Mouse (Mus musculus) liver, embryonic 11.5 days (tissue): ENCODE data around the gene Mdga1. TPM values are rescaled to one million over a fixed set of nuclear protein-coding genes. Genes with fewer than 3 reads are reported as not detected.

Experiments used
- ATAC-seq: fragments of 200-750 bp; cut with Nextera tagmentation; replicated peaks from 2 replicates; pipeline ENCODE4 v1.8.0; 2017; ENCODE audit warnings: moderate number of reproducible peaks, mild to moderate bottlenecking, moderate TSS enrichment, moderate library complexity; ENCODE audit not compliant: low FRiP score
- DNase-seq: peaks from one replicate; pipeline ENCODE4 v3.0.0-alpha.2; 2017; ENCODE audit warnings: low spot score
- H3K27ac ChIP-seq: fragments of 300-500 bp; sonication (generic); 2 replicates; pipeline ENCODE4 v1.5.1; 2014; ENCODE audit warnings: mild to moderate bottlenecking, low read depth, low read length, control low read depth
- H3K27me3 ChIP-seq: fragments of 300-500 bp; sonication (generic); replicated peaks from 2 replicates; pipeline ENCODE4 v1.6.1; 2014; ENCODE audit warnings: low read length, mixed read lengths; ENCODE audit not compliant: control insufficient read depth, insufficient read depth
- H3K36me3 ChIP-seq: fragments of 300-500 bp; sonication (generic); 2 replicates; pipeline ENCODE4 v1.6.1; 2014; ENCODE audit warnings: mild to moderate bottlenecking, low read length, moderate library complexity, mixed read lengths; ENCODE audit not compliant: control insufficient read depth, insufficient read depth
- H3K4me1 ChIP-seq: fragments of 300-500 bp; sonication (generic); replicated peaks from 2 replicates; pipeline ENCODE4 v1.6.1; 2014; ENCODE audit warnings: low read length, mixed read lengths; ENCODE audit not compliant: control insufficient read depth, insufficient read depth
- H3K4me2 ChIP-seq: fragments of 300-500 bp; sonication (generic); 2 replicates; pipeline ENCODE4 v1.6.1; 2014; ENCODE audit warnings: mild to moderate bottlenecking, control low read depth, moderate library complexity
- H3K4me3 ChIP-seq: fragments of 300-500 bp; sonication (generic); 2 replicates; pipeline ENCODE4 v1.5.1; 2014; ENCODE audit warnings: low read depth, low read length, control low read depth
- H3K9ac ChIP-seq: fragments of 300-500 bp; sonication (generic); 2 replicates; pipeline ENCODE4 v1.6.1; 2014; ENCODE audit warnings: low read depth, low read length, control low read depth
- H3K9me3 ChIP-seq: fragments of 300-500 bp; sonication (generic); 2 replicates; pipeline ENCODE4 v1.6.1; 2016; ENCODE audit warnings: low read length, inconsistent platforms, mixed read lengths; ENCODE audit not compliant: control insufficient read depth
- WGBS: fragments of 180-500 bp; shearing (Covaris S2); extraction: QIAGEN DNeasy Blood & Tissue Kit; methylation state at CpG from one replicate; pipeline ENCODE4 v1.1.7; 2014; 5-methylcytosine and 5-hydroxymethylcytosine counted together
- polyA plus RNA-seq: library from polyadenylated mRNA; unstranded; fragments of >200 nt; fragmentation: Nextera tagmentation; extraction: Ambion mirVana; gene quantifications from 2 replicates; pipeline ENCODE4 v1.2.1, GENCODE M21; 2014

Gene Mdga1
- polyA plus RNA-seq, 1 experiment from 2014 or later: 1.7 TPM

GRCm38 (mm10) chr17:29778021-29778420 is 191.9 kb downstream of the Mdga1 start:
- WGBS: 78% methylated on average over 8 of the region's 8 CpGs
- Histone ChIP-seq H3K4me3 (no peak overlapping the region), H3K9me3 (no peaks in the 10 kb centered on the region), H3K4me2 (no peak overlapping the region), H3K4me1 (no peaks in the 10 kb centered on the region), H3K36me3 (no peaks in the 10 kb centered on the region), H3K27ac (no peak overlapping the region), H3K27me3 (no peaks in the 10 kb centered on the region), H3K9ac (no peak overlapping the region)
- ATAC-seq: no peak
- no peak for DNase-seq

Other genes starting within 250 kb of the Mdga1 start
- gene Zfand3, start 34.6 kb upstream of the Mdga1 start, polyA plus RNA-seq: 24.2 and 24.4 TPM in 2 replicates